Mouse (Mus musculus) lung, postnatal 0 days (tissue): Measurements from ENCODE around the gene Rnf144b. TPM values are rescaled to one million over a fixed set of nuclear protein-coding genes. Genes with fewer than 3 reads are reported as not detected.

Experiments used
- ATAC-seq: fragments of 200-750 bp; cut with Nextera tagmentation; 2 replicates; pipeline ENCODE4 v1.8.0; 2017; ENCODE audit warnings: moderate library complexity
- DNase-seq: peaks from one replicate; pipeline ENCODE4 v3.0.0-alpha.2; 2016; ENCODE audit warnings: low spot score
- H3K27ac ChIP-seq: fragments of 300-500 bp; sonication (generic); 2 replicates; pipeline ENCODE4 v1.5.1; 2014; ENCODE audit warnings: antibody characterized with exemption, mild to moderate bottlenecking, low read length, mixed read lengths
- H3K27me3 ChIP-seq: fragments of 300-500 bp; sonication (generic); replicated peaks from 2 replicates; pipeline ENCODE4 v1.6.1; 2014; ENCODE audit warnings: low read length, mixed read lengths; ENCODE audit not compliant: insufficient read depth
- H3K36me3 ChIP-seq: fragments of 300-500 bp; sonication (generic); 2 replicates; pipeline ENCODE4 v1.6.1; 2014; ENCODE audit warnings: low read length, mixed read lengths; ENCODE audit not compliant: insufficient read depth
- H3K4me1 ChIP-seq: fragments of 300-500 bp; sonication (generic); 2 replicates; pipeline ENCODE4 v1.6.1; 2014; ENCODE audit warnings: antibody characterized with exemption, low read depth, low read length, mixed read lengths; ENCODE audit not compliant: insufficient read depth
- H3K4me2 ChIP-seq: fragments of 300-500 bp; sonication (generic); replicated peaks from 2 replicates; pipeline ENCODE4 v1.6.1; 2014; ENCODE audit warnings: low read depth, mild to moderate bottlenecking, low read length, moderate library complexity, mixed read lengths
- H3K4me3 ChIP-seq: fragments of 300-500 bp; sonication (generic); 2 replicates; pipeline ENCODE4 v1.5.1; 2014; ENCODE audit warnings: low read depth, low read length
- H3K9ac ChIP-seq: fragments of 300-500 bp; sonication (generic); replicated peaks from 2 replicates; pipeline ENCODE4 v1.6.1; 2014; ENCODE audit warnings: low read depth, mild to moderate bottlenecking
- H3K9me3 ChIP-seq: fragments of 300-500 bp; sonication (generic); 2 replicates; pipeline ENCODE4 v1.6.1; 2016; ENCODE audit warnings: low read length, mixed read lengths
- CTCF ChIP-seq: IDR thresholded peaks from 2 replicates; pipeline ENCODE4 v1.5.1; 2016; ENCODE audit warnings: antibody characterized with exemption, mild to moderate bottlenecking
- EP300 ChIP-seq: IDR thresholded peaks from 2 replicates; pipeline ENCODE4 v1.6.1; 2016; ENCODE audit warnings: antibody characterized with exemption, mild to moderate bottlenecking, control low read depth
- WGBS: fragments of 180-500 bp; shearing (Covaris S2); extraction: QIAGEN DNeasy Blood & Tissue Kit; methylation state at CpG from one replicate; pipeline ENCODE4 v1.1.7; 2014; 5-methylcytosine and 5-hydroxymethylcytosine counted together
- polyA plus RNA-seq: library from polyadenylated mRNA; unstranded; fragments of >200 nt; fragmentation: Nextera tagmentation; extraction: Ambion mirVana; gene quantifications from 2 replicates; pipeline ENCODE4 v1.2.1, GENCODE M21; 2015

Rnf144b gene
- polyA plus RNA-seq, 1 experiment from 2014 or later, result 3.2 TPM

DNA sequence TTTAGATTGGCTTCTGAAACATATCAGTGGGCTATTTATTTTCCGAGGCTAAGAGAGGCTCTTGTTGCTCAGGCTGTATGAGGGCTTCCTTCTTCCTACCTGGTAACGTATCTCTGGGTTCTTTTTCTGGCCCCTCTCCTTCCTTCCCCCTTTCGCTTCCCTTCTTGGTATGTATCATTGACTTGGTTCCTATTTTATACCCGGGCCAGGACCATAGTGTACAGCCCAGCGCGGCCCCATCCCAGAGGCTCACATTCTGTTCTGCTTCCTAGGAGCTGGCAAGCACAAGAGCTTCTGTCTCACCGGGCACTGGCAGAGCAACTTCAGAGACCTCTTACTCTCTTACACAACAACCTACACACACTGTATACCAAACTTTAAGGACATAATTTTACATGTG, 67.5 kb downstream of the Rnf144b start:
- H3K4me3 ChIP-seq, result no peak overlapping the region
- DNase-seq (peak; percentile 54), ATAC-seq (no peak)
- TF ChIP-seq EP300 (no peak), CTCF (no peak)
- peaks cover 3% of the 10 kb centered on the region; the same call in 1 of the 2 replicates for H3K4me1 ChIP-seq
- H3K36me3 ChIP-seq, result no peaks in the 10 kb centered on the region
- no peaks in the 10 kb centered on the region for H3K27me3 ChIP-seq
- no peaks in the 10 kb centered on the region for H3K9me3 ChIP-seq
- H3K9ac ChIP-seq, result no peak overlapping the region
- no peak overlapping the region for H3K27ac ChIP-seq
- no peak overlapping the region for H3K4me2 ChIP-seq
- 65% methylated on average over 7 of the region's 7 CpGs for WGBS

DNA sequence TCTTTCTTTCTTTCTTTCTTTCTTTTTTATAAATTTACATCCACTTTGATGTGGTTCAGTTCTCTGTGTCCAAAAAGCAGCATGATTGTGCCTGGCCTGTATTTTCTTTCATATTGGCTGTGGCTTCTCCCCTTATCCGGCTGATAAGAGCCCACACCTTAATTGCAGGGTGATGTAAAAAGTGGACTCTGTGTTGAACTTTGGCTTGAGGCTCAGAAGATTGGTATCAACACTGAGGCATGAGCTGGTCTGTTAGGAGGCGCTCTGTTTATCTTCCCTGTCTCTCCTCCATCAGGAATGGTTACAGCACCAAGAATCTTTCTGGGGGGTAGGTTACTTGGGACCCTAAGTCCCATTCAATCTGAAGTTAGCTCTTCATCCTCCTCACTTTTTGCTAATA, 69.7 kb downstream of the Rnf144b start:
- TF ChIP-seq CTCF, result no peak
- no peak for TF ChIP-seq EP300
- peaks cover 3% of the 10 kb centered on the region; the same call in 1 of the 2 replicates for H3K4me1 ChIP-seq
- no peak for ATAC-seq

DNA sequence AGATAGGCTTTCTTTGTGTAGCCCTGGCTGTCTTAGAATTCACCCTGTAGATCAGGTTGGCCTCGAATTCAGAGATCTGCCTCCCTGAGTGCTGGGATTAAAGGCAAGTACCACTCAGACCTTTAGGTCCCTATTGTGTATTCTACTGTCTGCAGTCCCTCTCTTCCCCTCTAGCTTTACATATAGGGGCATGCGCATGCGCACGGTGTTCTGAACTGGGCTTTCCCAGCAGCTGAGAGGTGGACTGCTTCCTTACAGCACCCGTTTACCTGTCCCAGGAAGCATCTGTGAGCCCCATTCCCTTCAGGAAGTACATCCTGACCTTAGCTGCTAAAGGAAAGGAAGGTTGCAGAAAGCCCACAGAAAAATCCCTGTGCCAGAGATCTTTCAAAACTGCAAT, 70.3 kb downstream of the Rnf144b start:
- Histone ChIP-seq H3K4me3 (no peak overlapping the region), H3K36me3 (no peaks in the 10 kb centered on the region), H3K4me2 (no peak overlapping the region; the same call in 1 of the 2 replicates), H3K4me1 (peaks cover 3% of the 10 kb centered on the region; the same call in 1 of the 2 replicates), H3K27ac (peak overlapping the region; percentile 82), H3K9me3 (no peaks in the 10 kb centered on the region), H3K27me3 (no peaks in the 10 kb centered on the region), H3K9ac (no peak overlapping the region)
- DNase-seq, result no peak
- ATAC-seq, result no peak
- TF ChIP-seq EP300, result no peak
- TF ChIP-seq CTCF, result no peak; the same call in 1 of the 2 replicates
- WGBS, result 27% methylated on average over 5 of the region's 5 CpGs

More for the DNA sequence above, 69.7 kb downstream of the Rnf144b start:
- H3K4me3 ChIP-seq, result no peak overlapping the region
- DNase-seq, result no peak
- no peak overlapping the region for H3K27ac ChIP-seq
- no peak overlapping the region for H3K9ac ChIP-seq
- no peak overlapping the region for H3K4me2 ChIP-seq
- H3K36me3 ChIP-seq, result no peaks in the 10 kb centered on the region
- H3K27me3 ChIP-seq, result no peaks in the 10 kb centered on the region
- WGBS, result 62% methylated on average over 2 of the region's 2 CpGs
- H3K9me3 ChIP-seq, result no peaks in the 10 kb centered on the region

DNA sequence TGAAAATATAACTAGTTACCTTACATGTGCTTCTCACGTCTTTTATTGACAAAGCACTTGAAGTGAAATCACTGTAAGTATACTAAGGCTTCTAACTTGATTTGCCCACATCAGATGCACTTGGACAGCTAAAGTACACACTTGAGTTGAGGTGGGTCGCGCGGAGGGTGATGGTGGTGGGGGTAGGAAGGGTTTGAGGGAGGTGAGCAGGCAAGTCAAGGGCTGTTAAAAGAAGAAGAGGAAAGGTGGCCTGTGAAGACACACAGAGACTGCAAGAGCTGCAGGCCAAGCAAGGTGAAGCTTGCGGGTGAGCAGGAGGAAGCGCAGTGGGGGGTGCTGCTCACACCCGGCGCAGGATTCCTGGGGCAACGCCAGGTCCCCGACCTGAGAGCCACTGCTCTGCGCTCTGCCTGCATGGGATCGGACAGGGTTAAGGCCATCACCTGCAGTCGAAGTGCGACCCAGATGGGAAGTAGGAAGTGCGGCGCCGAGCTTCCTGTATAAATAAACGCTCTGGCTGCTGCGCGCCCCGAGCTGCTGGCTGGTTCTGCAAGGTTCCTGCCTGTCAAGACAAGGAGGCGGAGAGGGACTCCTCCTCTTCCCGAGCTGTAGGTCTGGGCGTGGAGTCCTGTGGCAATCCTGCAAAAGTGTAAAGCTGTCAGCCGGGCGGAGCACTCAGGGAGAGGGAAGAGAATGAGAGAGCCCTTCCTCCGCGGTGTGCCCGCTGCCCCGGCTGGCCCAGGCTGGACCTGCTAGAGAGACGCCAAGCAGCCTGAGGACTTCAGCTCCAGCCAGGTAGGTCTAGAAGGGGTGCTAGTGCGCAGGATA, 71.1 kb downstream of the Rnf144b start:
- H3K9ac ChIP-seq, result no peak overlapping the region
- peak; percentile 32; the same call in 1 of the 2 replicates for TF ChIP-seq EP300
- 0 out of 2 replicates have a peak, but pooled peaks have one; percentile 7 for TF ChIP-seq CTCF
- no peaks in the 10 kb centered on the region for H3K36me3 ChIP-seq
- peak overlapping the region; percentile 82 for H3K27ac ChIP-seq
- ATAC-seq (peak; percentile 91), DNase-seq (peak; percentile 91)
- no peaks in the 10 kb centered on the region for H3K9me3 ChIP-seq
- 2% methylated on average over 32 of the region's 32 CpGs for WGBS
- peak overlapping the region; percentile 62 for H3K4me2 ChIP-seq
- H3K27me3 ChIP-seq, result no peaks in the 10 kb centered on the region
- H3K4me3 ChIP-seq, result peak overlapping the region; percentile 46
- peaks cover 3% of the 10 kb centered on the region; the same call in 1 of the 2 replicates for H3K4me1 ChIP-seq

DNA sequence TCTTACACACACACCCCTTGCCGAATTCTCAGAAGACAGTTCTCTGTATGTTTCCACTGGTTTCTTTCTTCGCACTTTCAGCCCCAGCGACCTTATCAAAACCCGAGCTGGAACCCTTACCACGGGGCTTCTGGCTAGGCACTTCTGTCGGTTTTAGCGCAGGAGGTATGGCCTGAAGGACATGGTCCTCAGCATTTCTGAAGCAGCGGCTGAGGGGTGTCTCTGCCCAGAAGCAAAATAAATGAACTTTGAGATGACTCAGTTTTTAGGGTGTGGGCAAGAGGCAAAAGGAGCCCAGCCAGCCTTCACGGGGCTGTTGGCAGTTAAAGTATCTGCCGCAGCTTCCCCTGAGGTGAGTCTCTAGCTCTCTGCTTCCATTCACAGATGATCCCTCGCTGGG, 72.2 kb downstream of the Rnf144b start:
- 0 out of 2 replicates have a peak overlapping the region, but pooled peaks have one; percentile 4 for H3K27ac ChIP-seq

DNA sequence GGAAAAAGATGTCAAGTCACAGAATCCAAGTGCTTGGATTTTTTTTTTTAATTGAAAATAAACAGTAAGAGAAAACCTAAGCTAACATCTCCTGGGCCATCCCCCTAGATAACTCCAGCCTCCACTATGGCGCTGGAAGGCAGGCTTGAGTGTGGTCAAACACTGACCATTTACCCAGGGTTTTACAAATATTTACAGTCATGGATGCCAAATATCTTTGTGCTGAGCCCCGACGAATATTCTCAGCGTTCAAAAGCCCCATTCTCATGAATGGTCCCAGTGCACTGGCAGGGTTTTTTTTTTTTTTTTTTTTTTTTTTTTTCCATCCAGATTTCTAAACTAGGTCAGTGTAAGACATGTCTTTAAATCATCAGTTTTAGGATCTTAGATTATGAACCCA, 73.0 kb downstream of the Rnf144b start:
- no peak for ATAC-seq
- no peak for TF ChIP-seq CTCF
- TF ChIP-seq EP300, result no peak
- 15% methylated on average over 4 of the region's 4 CpGs for WGBS
- Histone ChIP-seq H3K27ac (no peak overlapping the region), H3K27me3 (no peaks in the 10 kb centered on the region), H3K9me3 (no peaks in the 10 kb centered on the region), H3K4me3 (no peak overlapping the region), H3K9ac (no peak overlapping the region), H3K4me2 (peak overlapping the region; percentile 62), H3K4me1 (peaks cover 3% of the 10 kb centered on the region; the same call in 1 of the 2 replicates), H3K36me3 (no peaks in the 10 kb centered on the region)
- DNase-seq, result no peak

More for the DNA sequence above, 72.2 kb downstream of the Rnf144b start:
- Histone ChIP-seq H3K4me2 (peak overlapping the region; percentile 62), H3K9me3 (no peaks in the 10 kb centered on the region), H3K4me3 (peak overlapping the region; percentile 46), H3K36me3 (no peaks in the 10 kb centered on the region), H3K27me3 (no peaks in the 10 kb centered on the region), H3K9ac (no peak overlapping the region), H3K4me1 (peaks cover 3% of the 10 kb centered on the region; the same call in 1 of the 2 replicates)
- peak; percentile 34 for DNase-seq
- 8% methylated on average over 11 of the region's 11 CpGs for WGBS
- ATAC-seq, result no peak
- no peak for TF ChIP-seq EP300
- no peak for TF ChIP-seq CTCF
